Mouse (Mus musculus): Measurements from ENCODE around the gene Mgarp.

DNA sequence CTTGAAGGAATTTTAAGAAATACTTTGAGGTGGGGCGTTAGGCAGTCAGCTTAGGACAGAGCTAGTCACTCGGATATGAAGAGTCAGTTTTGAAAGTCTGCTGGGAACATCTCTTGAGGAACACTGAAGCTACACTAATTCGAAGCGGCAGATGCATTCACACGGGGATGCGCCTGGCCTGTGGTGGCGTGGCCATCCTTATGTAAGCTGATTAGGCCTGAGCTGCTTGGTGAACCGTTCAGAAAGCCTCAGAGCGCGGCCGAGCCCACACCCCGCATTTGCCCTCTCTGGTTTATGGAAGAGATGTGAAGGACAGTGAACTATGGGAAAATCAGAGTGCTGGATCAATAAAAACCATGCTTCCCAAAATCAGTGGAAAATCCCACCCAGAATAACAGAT is 13.1 kb downstream of the Mgarp start:
- TF ChIP-seq CTCF (IDR thresholded peaks at IDR 0.05; ENCODE audit: borderline replicate concordance, control insufficient read depth, extremely low read depth, insufficient read depth, low read length, poor library complexity) = no peak
- TF ChIP-seq POLR2A (IDR thresholded peaks at IDR 0.05; ENCODE audit: control insufficient read depth, extremely low read depth, insufficient read depth, low read length, poor library complexity) = no peak

Measured in thymus, adult 2 months (tissue).